Mouse (Mus musculus): Measurements from ENCODE around the gene Gramd1b. TPM values are rescaled to one million over a fixed set of nuclear protein-coding genes. Genes with fewer than 3 reads are reported as not detected.

Gene Gramd1b
- polyA plus RNA-seq, 1 experiment from 2014 or later, result 5.8 TPM

- H3K27me3 ChIP-seq, result no peaks in the 10 kb centered on the region
- DNase-seq (ENCODE audit: low read depth, low spot score), result no peak
- CTCF ChIA-PET, result interaction anchor here (1.1 kb wide), 1 partner anchor 97 kb away, joined by 3 read pairs; no protein-coding TSS in a partner anchor
- ATAC-seq, result no peak
- in situ Hi-C loops (cut with MboI; ENCODE audit: low pct_unique_long_range_greater_than_20kb), result loop anchor here (25.0 kb wide), 1 partner anchor 813 kb away; the partner anchor contains the start of gene Olfr957
- POLR2A ChIA-PET, result no interaction called here
- TF ChIP-seq CTCF (IDR thresholded peaks at IDR 0.05), result no peak
Observed at GRCm38 (mm10) chr9:40324826-40325225, 206.4 kb downstream of the Gramd1b start.

DNA sequence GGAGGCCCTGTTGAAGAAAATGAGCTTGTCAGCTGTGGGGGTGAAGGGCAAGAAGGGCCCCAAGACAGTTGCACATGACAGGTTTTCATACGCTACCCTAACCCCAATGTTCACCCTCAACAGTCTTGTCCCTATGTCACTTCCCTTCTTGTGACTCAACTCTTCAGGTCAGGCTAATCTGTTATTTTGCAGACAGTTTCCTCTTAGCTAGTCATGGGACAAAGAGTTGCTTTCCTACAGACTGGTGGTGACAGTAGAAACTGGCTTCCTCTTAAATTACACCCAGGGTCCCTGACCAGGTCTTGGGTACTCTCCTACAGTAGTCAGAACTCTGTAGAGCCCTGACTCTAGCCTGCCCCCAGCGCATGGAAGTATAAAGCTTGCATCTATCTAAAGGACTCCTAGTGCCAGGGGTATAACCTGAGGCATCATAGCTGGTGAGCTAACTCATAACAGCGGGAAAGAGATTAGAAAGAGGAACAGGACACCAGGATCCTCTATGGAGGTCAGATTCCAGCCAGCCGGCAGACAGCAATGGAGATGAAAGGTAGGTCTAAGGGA is 206.9 kb downstream of the Gramd1b start:
- CTCF ChIA-PET, result interaction anchor here (1.1 kb wide), 1 partner anchor 97 kb away, joined by 3 read pairs; no protein-coding TSS in a partner anchor
- POLR2A ChIA-PET, result no interaction called here
- no peak for ATAC-seq
- no peaks in the 10 kb centered on the region for H3K27me3 ChIP-seq
- TF ChIP-seq CTCF (IDR thresholded peaks at IDR 0.05), result no peak
- in situ Hi-C loops (cut with MboI; ENCODE audit: low pct_unique_long_range_greater_than_20kb), result no loop called here
- no peak for DNase-seq (ENCODE audit: low read depth, low spot score)

DNA sequence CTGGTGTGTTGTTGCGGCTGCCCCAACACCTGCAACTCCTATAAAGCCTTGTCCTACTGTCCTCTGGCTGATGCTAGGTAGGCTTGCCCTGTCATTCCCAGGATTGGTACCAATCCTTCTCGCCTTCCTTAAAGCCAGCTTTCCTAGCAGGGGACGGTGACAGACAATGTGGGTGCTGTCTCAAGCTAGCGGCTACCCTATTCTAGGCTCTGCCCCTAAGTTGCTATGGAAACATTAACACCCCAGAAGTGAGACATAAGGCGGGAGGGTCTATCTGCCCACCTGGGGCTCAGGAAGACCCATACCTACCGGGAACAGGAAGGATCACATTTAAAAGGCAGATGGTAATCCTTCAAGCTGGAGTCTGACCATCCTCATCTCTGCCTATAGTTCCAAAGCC is 207.4 kb downstream of the Gramd1b start:
- CTCF ChIA-PET, result no interaction called here
- H3K27me3 ChIP-seq, result no peaks in the 10 kb centered on the region
- DNase-seq (ENCODE audit: low read depth, low spot score) (no peak), ATAC-seq (no peak)
- POLR2A ChIA-PET, result no interaction called here
- no peak for TF ChIP-seq CTCF (IDR thresholded peaks at IDR 0.05)
- in situ Hi-C loops (cut with MboI; ENCODE audit: low pct_unique_long_range_greater_than_20kb), result no loop called here

- in situ Hi-C loops (cut with MboI; ENCODE audit: low pct_unique_long_range_greater_than_20kb), result no loop called here
- ATAC-seq (no peak), DNase-seq (ENCODE audit: low read depth, low spot score) (no peak)
- TF ChIP-seq CTCF (IDR thresholded peaks at IDR 0.05), result no peak
- ChIA-PET CTCF (no interaction called here), POLR2A (no interaction called here)
- H3K27me3 ChIP-seq, result no peaks in the 10 kb centered on the region
Observed at GRCm38 (mm10) chr9:40323171-40323570, 208.0 kb downstream of the Gramd1b start.

DNA sequence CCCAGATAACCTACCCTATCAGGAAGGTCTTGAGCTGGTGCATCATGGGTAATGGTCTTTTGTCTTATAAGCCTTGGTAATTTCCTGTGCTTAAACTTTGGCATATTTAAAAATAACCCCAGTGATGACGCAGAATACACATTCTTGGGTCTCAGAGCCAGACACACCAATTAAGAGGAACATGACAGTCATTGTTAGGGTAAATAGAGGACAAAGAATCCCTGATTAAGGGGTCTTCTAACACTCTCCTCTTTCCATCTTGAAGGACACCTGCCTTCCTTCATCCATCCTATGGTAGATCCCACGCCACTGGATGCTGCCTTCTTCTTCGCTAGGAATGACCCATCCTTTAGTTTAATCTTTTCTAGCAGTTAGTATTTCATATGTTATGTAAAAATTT is 208.8 kb downstream of the Gramd1b start:
- CTCF ChIA-PET, result interaction anchor here (1.3 kb wide), 1 partner anchor 9 kb away, joined by 6 read pairs; no protein-coding TSS in a partner anchor
- TF ChIP-seq CTCF (IDR thresholded peaks at IDR 0.05), result no peak
- POLR2A ChIA-PET, result interaction anchor here (0.7 kb wide), 1 partner anchor 8 kb away, joined by 3 read pairs; no protein-coding TSS in a partner anchor
- no peak for DNase-seq (ENCODE audit: low read depth, low spot score)
- in situ Hi-C loops (cut with MboI; ENCODE audit: low pct_unique_long_range_greater_than_20kb), result no loop called here
- no peak for ATAC-seq
- H3K27me3 ChIP-seq, result no peaks in the 10 kb centered on the region

GRCm38 (mm10) chr9:40321668-40322003 is 209.5 kb downstream of the Gramd1b start:
- ATAC-seq (no peak), DNase-seq (ENCODE audit: low read depth, low spot score) (no peak)
- TF ChIP-seq CTCF (IDR thresholded peaks at IDR 0.05), result no peak
- no peaks in the 10 kb centered on the region for H3K27me3 ChIP-seq
- CTCF ChIA-PET, result interaction anchor here (0.7 to 1.3 kb wide), 2 partner anchors 9 to 17 kb away, joined by 3 to 6 read pairs; no protein-coding TSS in a partner anchor
- in situ Hi-C loops (cut with MboI; ENCODE audit: low pct_unique_long_range_greater_than_20kb), result no loop called here
- POLR2A ChIA-PET, result no interaction called here

DNA sequence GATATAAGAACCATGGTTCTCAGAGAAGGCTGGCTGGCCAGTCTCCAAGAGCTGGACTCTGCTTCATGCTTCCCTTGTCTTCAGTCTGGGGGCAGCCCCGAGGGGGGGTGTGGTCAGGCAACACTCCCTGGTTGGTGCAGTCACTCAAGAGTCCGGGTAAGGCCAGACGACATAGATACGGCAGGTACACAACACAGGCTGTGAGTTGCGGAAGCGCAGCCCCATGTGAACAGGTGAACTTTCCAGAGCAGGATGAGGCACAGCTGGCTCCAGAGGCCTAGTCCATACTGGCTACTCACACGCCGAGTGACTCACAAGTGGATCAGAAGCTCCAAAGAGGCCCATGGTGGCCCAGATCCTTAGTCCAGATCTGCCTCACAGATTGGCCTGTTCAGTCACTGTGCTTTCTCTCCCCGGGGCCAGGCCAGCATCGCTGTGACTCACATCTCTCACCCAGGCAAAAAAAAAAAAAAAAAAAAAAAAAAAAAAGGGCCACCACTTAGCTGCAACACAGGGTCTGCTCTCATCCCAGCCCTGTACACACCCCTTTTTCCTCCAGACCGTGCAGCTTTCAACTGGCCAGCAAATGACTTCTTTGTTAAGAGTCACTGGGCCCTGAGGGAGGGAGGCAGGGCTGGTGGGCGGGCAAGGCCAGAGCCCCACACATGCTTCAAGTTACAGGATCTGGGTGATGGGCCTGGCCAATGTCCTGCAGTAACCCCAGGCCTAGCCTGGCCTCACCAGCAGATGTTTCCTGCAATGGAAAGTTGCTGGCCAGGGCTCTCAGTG is 210.1 kb downstream of the Gramd1b start:
- no peaks in the 10 kb centered on the region for H3K27me3 ChIP-seq
- ATAC-seq, result peak; percentile 78
- ChIA-PET POLR2A (no interaction called here), CTCF (interaction anchor here (0.7 to 1.3 kb wide), 2 partner anchors 10 to 17 kb away, joined by 3 to 6 read pairs; no protein-coding TSS in a partner anchor)
- in situ Hi-C loops (cut with MboI; ENCODE audit: low pct_unique_long_range_greater_than_20kb), result no loop called here
- DNase-seq (ENCODE audit: low read depth, low spot score), result peak; percentile 19
- no peak for TF ChIP-seq CTCF (IDR thresholded peaks at IDR 0.05)

DNA sequence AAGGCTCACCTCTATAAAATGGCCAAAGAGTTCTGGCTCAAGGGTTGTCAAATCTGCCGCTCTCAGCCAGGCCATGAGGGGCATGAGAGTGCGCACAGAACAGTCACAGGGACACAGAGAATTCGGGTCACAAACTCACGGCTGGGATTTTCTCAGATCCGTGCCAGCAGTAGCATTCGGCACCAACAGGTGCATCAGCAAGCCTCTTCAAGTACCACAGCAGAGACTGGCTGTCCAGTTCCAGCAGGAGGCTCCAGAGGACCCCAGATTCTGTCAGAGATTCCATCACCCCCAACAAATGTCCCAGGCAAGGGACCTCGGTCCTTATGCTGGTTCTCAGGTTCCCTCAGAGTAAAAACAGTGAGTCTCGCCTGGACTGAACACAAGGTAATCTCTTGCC is 210.8 kb downstream of the Gramd1b start:
- H3K27me3 ChIP-seq, result no peaks in the 10 kb centered on the region
- ATAC-seq (no peak), DNase-seq (ENCODE audit: low read depth, low spot score) (no peak)
- TF ChIP-seq CTCF (IDR thresholded peaks at IDR 0.05), result no peak
- CTCF ChIA-PET, result no interaction called here
- POLR2A ChIA-PET, result no interaction called here
- in situ Hi-C loops (cut with MboI; ENCODE audit: low pct_unique_long_range_greater_than_20kb), result no loop called here

DNA sequence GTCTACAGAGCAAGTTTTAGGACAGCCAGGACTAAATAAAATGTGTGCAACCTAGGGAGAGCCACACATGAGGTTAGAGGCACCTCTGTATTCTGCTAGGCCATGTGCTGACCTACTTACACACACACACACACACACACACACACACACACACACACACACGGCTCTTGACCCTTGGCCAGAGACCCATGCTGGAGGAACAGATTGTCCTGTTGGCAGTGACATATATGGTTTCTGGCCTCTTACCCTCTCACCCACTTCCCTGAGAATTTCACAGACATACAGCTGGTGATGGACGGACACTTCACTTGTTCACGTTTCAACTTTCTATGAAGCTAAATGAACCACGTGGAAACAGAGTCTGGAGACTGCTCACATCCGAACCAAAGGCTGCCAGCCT is 212.4 kb downstream of the Gramd1b start:
- POLR2A ChIA-PET, result no interaction called here
- in situ Hi-C loops (cut with MboI; ENCODE audit: low pct_unique_long_range_greater_than_20kb), result no loop called here
- no peak for ATAC-seq
- no peak for DNase-seq (ENCODE audit: low read depth, low spot score)
- no peaks in the 10 kb centered on the region for H3K27me3 ChIP-seq
- CTCF ChIA-PET, result interaction anchor here (1.2 to 1.4 kb wide), 2 partner anchors 10 to 91 kb away, joined by 3 to 4 read pairs; no protein-coding TSS in a partner anchor
- no peak for TF ChIP-seq CTCF (IDR thresholded peaks at IDR 0.05)

- DNase-seq (ENCODE audit: low read depth, low spot score) (no peak), ATAC-seq (no peak)
- no peak for TF ChIP-seq CTCF (IDR thresholded peaks at IDR 0.05)
- ChIA-PET POLR2A (no interaction called here), CTCF (interaction anchor here (1.4 kb wide), 1 partner anchor 13 kb away, joined by 6 read pairs; no protein-coding TSS in a partner anchor)
- in situ Hi-C loops (cut with MboI; ENCODE audit: low pct_unique_long_range_greater_than_20kb), result no loop called here
- H3K27me3 ChIP-seq, result no peaks in the 10 kb centered on the region
Observed at GRCm38 (mm10) chr9:40317735-40318134, 213.4 kb downstream of the Gramd1b start.
